Mouse (Mus musculus) brain, embryonic 14.5 days (tissue): ENCODE data around the gene Gmds.

ENCODE experiments used
- CTCF ChIP-seq: fragments of 200-500 bp; IDR thresholded peaks from 2 replicates; pipeline ENCODE4 v1.5.1; 2012; ENCODE audit warnings: inconsistent platforms, mild to moderate bottlenecking, moderate library complexity, borderline replicate concordance; ENCODE audit not compliant: insufficient read depth, insufficient read length; ENCODE audit errors: extremely low read depth
- POLR2A ChIP-seq: fragments of 200-500 bp; IDR thresholded peaks from 2 replicates; pipeline ENCODE4 v1.6.1; 2012; ENCODE audit warnings: mild to moderate bottlenecking, inconsistent platforms, borderline replicate concordance; ENCODE audit not compliant: poor library complexity, insufficient read depth, insufficient read length, severe bottlenecking; ENCODE audit errors: extremely low read depth

DNA sequence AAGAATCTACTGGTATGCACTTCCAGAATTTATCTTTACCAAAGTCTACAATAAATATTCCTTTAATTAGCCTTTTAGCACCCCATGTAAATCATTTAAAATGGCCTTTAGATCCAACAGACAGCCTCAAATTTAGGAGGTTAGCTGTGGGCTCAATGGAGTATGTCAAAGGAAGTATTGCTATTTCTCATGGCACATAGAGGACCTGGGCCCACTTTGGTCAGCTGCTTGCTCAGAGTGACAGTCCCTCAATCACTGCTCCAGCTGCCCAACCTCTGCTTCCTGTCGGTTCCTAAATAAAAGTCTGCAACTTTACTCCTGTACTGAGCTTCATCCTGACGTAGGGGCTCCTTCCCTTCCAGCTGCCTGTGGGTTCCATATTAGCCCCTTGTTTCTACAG is 264.9 kb downstream of the Gmds start:
- TF ChIP-seq CTCF (no peak), POLR2A (no peak)
